27 mouse cellular contexts compared by ENCODE assay signal in genomic region chr14:12730979-12731378, GRCm38 (mm10).
"Had no signal": no experiment of that assay in that cellular context is flagged by ENCODE, and none has a peak within 500 bp of the region (broad histone marks: within the 10 kb centered on the region; RNA-seq: fewer than 3 reads in every experiment).

No protein-coding gene starts in this region.

- H3K36me3 ChIP-seq: heart, embryonic 10.5 days; heart, embryonic 12.5 days; hindbrain, embryonic 10.5 days; hindbrain, embryonic 12.5 days; kidney, embryonic 15.5 days; limb, embryonic 10.5 days; limb, embryonic 12.5 days had no signal

- H3K9ac ChIP-seq: heart, embryonic 12.5 days; hindbrain, embryonic 12.5 days; hindbrain, embryonic 14.5 days; kidney, embryonic 15.5 days; limb, embryonic 12.5 days; liver, embryonic 14.5 days had no signal

- H3K27me3 ChIP-seq: heart, embryonic 12.5 days; hindbrain, embryonic 12.5 days; kidney, embryonic 15.5 days; limb, embryonic 12.5 days had no signal

- ATAC-seq: hindbrain, embryonic 16.5 days; inflammation-experienced regulatory T-cells, adult 6 months had no signal

- H3K27ac ChIP-seq: gastrocnemius, adult 2 months; heart, embryonic 10.5 days; hindbrain, embryonic 10.5 days; hindbrain, embryonic 12.5 days; hindbrain, embryonic 14.5 days; kidney, embryonic 15.5 days; kidney, postnatal 0 days; limb, embryonic 10.5 days; limb, embryonic 12.5 days; liver, embryonic 14.5 days had no signal

- H3K4me1 ChIP-seq: heart, embryonic 10.5 days; heart, embryonic 12.5 days; hindbrain, embryonic 10.5 days; hindbrain, embryonic 12.5 days; kidney, embryonic 15.5 days; limb, embryonic 10.5 days; limb, embryonic 12.5 days had no signal

- H3K4me2 ChIP-seq: heart, embryonic 12.5 days; hindbrain, embryonic 12.5 days; hindbrain, embryonic 14.5 days; kidney, embryonic 15.5 days; limb, embryonic 12.5 days; liver, embryonic 11.5 days had no signal

- DNase-seq: gastrocnemius, adult 2 months; gastrocnemius, postnatal 10 days; gastrocnemius, postnatal 25 days; heart, adult 18-20 months; heart, postnatal 10 days; heart, postnatal 4 days; kidney, adult 11 months; kidney, adult 2 months; kidney, adult 9 months; kidney, postnatal 14 days; kidney, postnatal 36 days; layer of hippocampus, adult 9-11 months; layer of hippocampus, postnatal 36 days; liver had no signal

- H3K4me3 ChIP-seq: gastrocnemius, adult 2 months; heart, embryonic 10.5 days; heart, embryonic 12.5 days; hindbrain, embryonic 10.5 days; hindbrain, embryonic 12.5 days; kidney, embryonic 15.5 days; limb, embryonic 10.5 days; limb, embryonic 12.5 days had no signal

- H3K9me3 ChIP-seq: heart, embryonic 10.5 days; heart, embryonic 12.5 days; hindbrain, embryonic 10.5 days; hindbrain, embryonic 12.5 days; kidney, embryonic 15.5 days; limb, embryonic 10.5 days; limb, embryonic 12.5 days had no signal
